Mouse (Mus musculus): ENCODE results near the gene Vwa7. TPM values are rescaled to one million over a fixed set of nuclear protein-coding genes. Genes with fewer than 3 reads are reported as not detected.

Gene Vwa7
- polyA plus RNA-seq, 1 experiment from 2014 or later: 0.43 TPM

GRCm38 (mm10) chr17:35060071-35060470, 43.7 kb downstream of the Vwa7 start:
- Histone ChIP-seq H3K9ac (peak overlapping the region; percentile 81), H3K36me3 (peaks cover 48% of the 10 kb centered on the region), H3K4me2 (replicated peaks) (peak overlapping the region; percentile 79), H3K27me3 (peaks cover 7% of the 10 kb centered on the region; the same call in 1 of the 2 replicates), H3K27ac (replicated peaks) (peak overlapping the region; percentile 95; the same call in 1 of the 2 replicates), H3K4me1 (peaks cover 39% of the 10 kb centered on the region), H3K9me3 (replicated peaks) (no peaks in the 10 kb centered on the region), H3K4me3 (replicated peaks) (peak overlapping the region; percentile 74)
- WGBS: 20% methylated on average over 14 of the region's 14 CpGs
- ATAC-seq (ENCODE audit: insufficient number of reproducible peaks, low FRiP score, low TSS enrichment, low read depth): no peak

- H3K4me2 ChIP-seq (replicated peaks): peak overlapping the region; percentile 79
- peaks cover 46% of the 10 kb centered on the region for H3K4me1 ChIP-seq
- peak overlapping the region; percentile 81; the same call in 1 of the 2 replicates for H3K9ac ChIP-seq
- 0 out of 2 replicates have a peak overlapping the region, but pooled peaks have one; percentile 95 for H3K27ac ChIP-seq (replicated peaks)
- H3K4me3 ChIP-seq (replicated peaks): peak overlapping the region; percentile 74
- 56% methylated on average over 22 of the region's 22 CpGs for WGBS
- H3K27me3 ChIP-seq: peaks cover 12% of the 10 kb centered on the region; the same call in 1 of the 2 replicates
- ATAC-seq (ENCODE audit: insufficient number of reproducible peaks, low FRiP score, low TSS enrichment, low read depth): no peak
- H3K9me3 ChIP-seq (replicated peaks): no peaks in the 10 kb centered on the region
- peaks cover 41% of the 10 kb centered on the region for H3K36me3 ChIP-seq
Measured at GRCm38 (mm10) chr17:35060737-35061297, 44.4 kb downstream of the Vwa7 start.

DNA sequence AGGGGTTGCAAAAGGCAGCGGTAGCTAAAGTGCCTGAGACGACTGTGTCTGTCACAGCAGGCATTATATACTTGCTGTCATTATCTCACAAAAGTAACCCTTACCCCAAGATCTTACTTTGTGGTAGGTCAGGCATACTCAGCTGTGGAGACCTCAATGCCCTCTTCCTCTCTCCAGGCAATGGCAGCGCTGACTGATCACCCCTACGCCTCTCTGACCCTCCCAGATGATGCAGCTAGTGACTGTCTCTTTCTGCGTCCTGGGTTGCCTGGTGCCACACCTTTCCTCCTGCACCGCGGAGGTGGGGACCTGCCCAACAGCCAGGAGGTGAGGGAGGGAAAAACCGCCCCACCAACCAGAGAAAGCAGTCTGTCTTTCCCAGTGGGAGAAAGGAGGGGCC, 44.9 kb downstream of the Vwa7 start:
- H3K9me3 ChIP-seq (replicated peaks): no peaks in the 10 kb centered on the region
- no peak overlapping the region for H3K9ac ChIP-seq
- H3K4me3 ChIP-seq (replicated peaks): no peak overlapping the region
- no peak for ATAC-seq (ENCODE audit: insufficient number of reproducible peaks, low FRiP score, low TSS enrichment, low read depth)
- H3K36me3 ChIP-seq: peaks cover 36% of the 10 kb centered on the region
- peaks cover 46% of the 10 kb centered on the region for H3K4me1 ChIP-seq
- WGBS: 71% methylated on average over 8 of the region's 8 CpGs
- peak overlapping the region; percentile 79; the same call in 1 of the 2 replicates for H3K4me2 ChIP-seq (replicated peaks)
- H3K27ac ChIP-seq (replicated peaks): 0 out of 2 replicates have a peak overlapping the region, but pooled peaks have one; percentile 17
- H3K27me3 ChIP-seq: peaks cover 15% of the 10 kb centered on the region; the same call in 1 of the 2 replicates

GRCm38 (mm10) chr17:35063466-35063865, 47.1 kb downstream of the Vwa7 start:
- ATAC-seq (ENCODE audit: insufficient number of reproducible peaks, low FRiP score, low TSS enrichment, low read depth): no peak
- H3K27ac ChIP-seq (replicated peaks): 0 out of 2 replicates have a peak overlapping the region, but pooled peaks have one; percentile 68
- no peaks in the 10 kb centered on the region for H3K9me3 ChIP-seq (replicated peaks)
- WGBS: 94% methylated on average over 3 of the region's 3 CpGs
- H3K4me2 ChIP-seq (replicated peaks): no peak overlapping the region
- H3K4me1 ChIP-seq: peaks cover 42% of the 10 kb centered on the region
- H3K9ac ChIP-seq: no peak overlapping the region
- H3K4me3 ChIP-seq (replicated peaks): no peak overlapping the region
- H3K36me3 ChIP-seq: peaks cover 27% of the 10 kb centered on the region
- H3K27me3 ChIP-seq: peaks cover 22% of the 10 kb centered on the region; the same call in 1 of the 2 replicates

DNA sequence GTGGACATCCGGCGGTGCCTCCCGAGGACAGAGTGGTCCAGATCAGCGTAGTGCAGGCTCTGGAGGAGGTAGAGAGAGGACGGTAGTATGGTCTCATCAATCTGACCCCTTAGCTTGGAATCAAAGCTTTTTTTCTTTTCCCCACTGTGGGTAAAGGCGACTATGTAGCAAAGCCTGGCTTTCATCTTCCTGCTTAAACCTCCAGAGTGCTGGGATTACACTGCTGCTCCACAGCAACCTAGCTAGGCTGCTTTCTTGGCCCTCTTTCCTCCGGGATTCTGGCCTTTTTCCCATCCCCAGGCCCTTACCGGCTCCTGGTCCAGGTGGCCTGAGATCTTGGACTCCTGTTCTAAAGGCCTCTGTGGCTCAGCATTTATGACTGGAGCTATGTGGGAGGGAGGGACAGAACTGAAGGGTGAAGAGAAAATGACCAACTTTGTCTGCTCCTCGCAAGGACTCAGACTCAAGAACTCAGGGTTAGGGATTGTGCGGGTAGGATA, 48.0 kb downstream of the Vwa7 start:
- 28% methylated on average over 10 of the region's 10 CpGs for WGBS
- peak overlapping the region; percentile 68 for H3K27ac ChIP-seq (replicated peaks)
- peaks cover 22% of the 10 kb centered on the region; the same call in 1 of the 2 replicates for H3K27me3 ChIP-seq
- no peak for ATAC-seq (ENCODE audit: insufficient number of reproducible peaks, low FRiP score, low TSS enrichment, low read depth)
- H3K9ac ChIP-seq: no peak overlapping the region
- peaks cover 37% of the 10 kb centered on the region for H3K4me1 ChIP-seq
- H3K4me3 ChIP-seq (replicated peaks): peak overlapping the region; percentile 41
- peaks cover 27% of the 10 kb centered on the region for H3K36me3 ChIP-seq
- peak overlapping the region; percentile 54 for H3K4me2 ChIP-seq (replicated peaks)
- H3K9me3 ChIP-seq (replicated peaks): no peaks in the 10 kb centered on the region

DNA sequence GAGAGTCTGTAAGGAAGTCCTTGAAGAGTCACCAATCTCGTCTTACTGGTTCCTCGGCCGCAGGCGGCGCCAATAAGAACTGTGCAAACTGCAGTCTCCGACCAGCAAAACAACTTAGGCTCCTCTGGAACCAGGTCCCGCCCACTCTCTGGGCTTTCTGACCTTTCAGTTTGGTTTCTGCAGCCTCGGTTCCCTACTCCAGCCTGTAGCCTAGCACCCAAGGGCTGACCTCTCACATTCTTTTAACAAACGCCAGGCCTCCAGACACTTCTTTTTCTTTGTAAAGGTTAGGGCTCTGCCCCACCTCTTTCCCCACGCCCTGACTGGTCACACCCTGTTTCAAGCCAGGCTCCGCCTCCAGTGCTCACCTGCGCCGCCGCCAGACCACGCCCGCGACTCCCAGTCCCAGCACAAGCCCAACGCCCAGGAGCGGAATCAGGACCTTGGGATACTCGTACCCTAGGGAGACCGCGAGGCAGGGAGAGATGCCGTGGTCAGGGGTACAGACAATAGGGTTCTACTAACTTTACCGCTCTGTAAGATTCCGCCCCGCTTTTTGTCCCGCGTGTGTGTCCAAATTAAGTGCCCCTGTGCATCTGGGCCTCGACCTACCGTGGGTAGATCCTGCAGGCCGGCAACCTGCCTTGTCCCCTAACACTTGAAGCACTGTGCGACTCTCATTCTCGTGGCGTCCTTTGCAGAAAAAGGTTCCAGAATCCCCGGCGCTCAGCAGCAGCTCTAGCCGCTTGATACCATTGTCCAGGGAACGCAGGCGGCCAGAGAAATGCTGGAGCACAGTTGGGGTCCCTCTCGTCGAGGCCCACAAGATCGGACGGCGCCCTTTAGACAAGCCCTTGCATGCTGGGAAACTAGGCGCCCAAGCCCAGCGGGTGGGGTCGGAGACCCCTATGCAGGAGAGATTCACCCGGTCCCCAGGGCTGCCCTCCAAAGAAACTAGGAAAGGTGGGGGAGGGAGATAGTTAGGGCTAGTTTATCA, 48.9 kb downstream of the Vwa7 start, which contains the start of gene Ly6g6c:
Ly6g6c (plus strand) TSS at position 438 of the 997 bp plus-strand sequence.
- peaks cover 27% of the 10 kb centered on the region for H3K36me3 ChIP-seq
- peak within 1 kb of the TSS; percentile 54 for H3K4me2 ChIP-seq (replicated peaks)
- peaks cover 30% of the 10 kb centered on the region for H3K4me1 ChIP-seq
- 3% methylated on average over 48 of the region's 48 CpGs for WGBS
- peaks cover 22% of the 10 kb centered on the region; the same call in 1 of the 2 replicates for H3K27me3 ChIP-seq
- ATAC-seq (ENCODE audit: insufficient number of reproducible peaks, low FRiP score, low TSS enrichment, low read depth): peak; percentile 48; the same call in 1 of the 2 replicates
- H3K9ac ChIP-seq: 0 out of 2 replicates have a peak within 1 kb of the TSS, but pooled peaks have one; percentile 26
- peak within 1 kb of the TSS; percentile 41 for H3K4me3 ChIP-seq (replicated peaks)
- no peaks in the 10 kb centered on the region for H3K9me3 ChIP-seq (replicated peaks)
- H3K27ac ChIP-seq (replicated peaks): peak within 1 kb of the TSS; percentile 80

- WGBS: 52% methylated on average over 10 of the region's 10 CpGs
- Histone ChIP-seq H3K4me1 (peaks cover 27% of the 10 kb centered on the region), H3K27ac (replicated peaks) (peak within 1 kb of the TSS; percentile 80), H3K27me3 (peaks cover 22% of the 10 kb centered on the region; the same call in 1 of the 2 replicates), H3K4me3 (replicated peaks) (peak within 1 kb of the TSS; percentile 41), H3K9me3 (replicated peaks) (no peaks in the 10 kb centered on the region), H3K9ac (0 out of 2 replicates have a peak within 1 kb of the TSS, but pooled peaks have one; percentile 26), H3K36me3 (peaks cover 19% of the 10 kb centered on the region), H3K4me2 (replicated peaks) (peak within 1 kb of the TSS; percentile 54)
- ATAC-seq (ENCODE audit: insufficient number of reproducible peaks, low FRiP score, low TSS enrichment, low read depth): no peak
Measured at GRCm38 (mm10) chr17:35066084-35066483, 49.7 kb downstream of the Vwa7 start, which contains the start of gene Mpig6b. Gene Mpig6b, minus strand, starts transcription at chr17:35066184.

DNA sequence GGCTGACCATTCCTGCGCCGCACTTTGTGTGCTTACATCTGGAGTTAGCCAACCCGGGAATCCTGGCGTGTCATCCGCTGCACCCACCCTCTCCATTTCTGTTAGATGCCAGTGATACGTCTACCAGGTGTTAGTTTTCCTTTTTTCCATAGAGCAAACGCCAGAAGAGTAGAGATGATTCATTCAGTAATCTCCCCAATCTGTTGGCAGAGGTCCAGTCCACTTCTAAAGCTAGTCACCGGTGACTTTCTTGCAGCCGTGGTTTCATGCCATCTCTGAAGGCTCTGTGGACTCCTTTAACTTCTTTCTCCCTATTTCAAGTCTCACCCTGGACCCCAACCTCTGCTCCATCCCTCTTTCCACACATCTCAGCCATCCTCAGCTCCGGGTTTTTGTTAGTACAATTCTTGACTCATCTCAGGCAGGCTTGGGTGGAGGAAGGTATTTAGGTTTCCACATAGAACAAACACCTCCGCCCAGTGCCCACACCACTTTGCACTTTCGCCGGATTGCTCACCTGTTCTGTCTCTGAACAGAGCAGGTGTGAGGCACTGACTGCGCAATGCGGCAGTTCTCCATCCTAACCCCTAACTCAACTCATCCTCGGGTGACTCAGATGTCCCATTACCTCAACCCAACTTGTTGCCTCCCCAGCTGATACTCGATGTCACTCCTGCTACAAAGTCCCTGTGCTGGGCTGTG, 52.0 kb downstream of the Vwa7 start:
- no peaks in the 10 kb centered on the region for H3K36me3 ChIP-seq
- no peak overlapping the region for H3K9ac ChIP-seq
- ATAC-seq (ENCODE audit: insufficient number of reproducible peaks, low FRiP score, low TSS enrichment, low read depth): no peak

GRCm38 (mm10) chr17:35070556-35071229, 54.3 kb downstream of the Vwa7 start:
- Histone ChIP-seq H3K27me3 (peaks cover 10% of the 10 kb centered on the region; the same call in 1 of the 2 replicates), H3K4me3 (replicated peaks) (no peak overlapping the region), H3K9me3 (replicated peaks) (no peaks in the 10 kb centered on the region), H3K4me2 (replicated peaks) (no peak overlapping the region), H3K36me3 (no peaks in the 10 kb centered on the region), H3K27ac (replicated peaks) (peak overlapping the region; percentile 44; the same call in 1 of the 2 replicates), H3K9ac (no peak overlapping the region), H3K4me1 (peaks cover 16% of the 10 kb centered on the region)
- WGBS: 42% methylated on average over 6 of the region's 6 CpGs
- no peak for ATAC-seq (ENCODE audit: insufficient number of reproducible peaks, low FRiP score, low TSS enrichment, low read depth)

More for the DNA sequence above, 52.0 kb downstream of the Vwa7 start:
- Histone ChIP-seq H3K4me2 (replicated peaks) (no peak overlapping the region), H3K4me3 (replicated peaks) (0 out of 2 replicates have a peak overlapping the region, but pooled peaks have one; percentile 6), H3K9me3 (replicated peaks) (no peaks in the 10 kb centered on the region), H3K27me3 (peaks cover 22% of the 10 kb centered on the region; the same call in 1 of the 2 replicates), H3K27ac (replicated peaks) (peak overlapping the region; percentile 51; the same call in 1 of the 2 replicates), H3K4me1 (peaks cover 24% of the 10 kb centered on the region)
- 68% methylated on average over 17 of the region's 17 CpGs for WGBS

DNA sequence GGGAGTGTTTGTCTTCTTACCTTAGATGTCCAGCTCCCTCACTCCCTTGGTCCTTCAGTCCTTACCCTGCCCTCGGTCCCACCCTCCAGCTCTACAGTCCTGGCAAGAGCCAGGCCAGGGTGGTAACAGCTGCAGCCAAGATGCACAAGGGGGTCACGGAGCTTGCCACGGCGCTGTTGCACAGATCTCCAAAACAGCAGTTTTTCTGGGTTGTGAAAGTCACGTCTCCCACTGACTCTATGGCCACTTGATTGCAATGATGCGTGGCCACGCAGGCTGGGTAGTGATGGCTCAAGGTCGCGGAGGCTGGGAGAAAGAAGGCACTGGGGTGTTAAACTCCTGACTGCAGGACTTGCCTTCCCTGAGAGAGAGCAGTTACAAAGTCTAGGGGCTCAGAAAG, 55.1 kb downstream of the Vwa7 start:
- Histone ChIP-seq H3K9me3 (replicated peaks) (no peaks in the 10 kb centered on the region), H3K36me3 (no peaks in the 10 kb centered on the region), H3K27me3 (peaks cover 6% of the 10 kb centered on the region; the same call in 1 of the 2 replicates), H3K9ac (no peak overlapping the region), H3K4me1 (peaks cover 18% of the 10 kb centered on the region), H3K4me2 (replicated peaks) (no peak overlapping the region), H3K4me3 (replicated peaks) (no peak overlapping the region), H3K27ac (replicated peaks) (no peak overlapping the region)
- no peak for ATAC-seq (ENCODE audit: insufficient number of reproducible peaks, low FRiP score, low TSS enrichment, low read depth)
- WGBS: 74% methylated on average over 9 of the region's 9 CpGs

Data from embryonic facial prominence, embryonic 15.5 days (tissue).